Mouse (Mus musculus): ENCODE data around the gene Rtn4rl1. TPM values are rescaled to one million over a fixed set of nuclear protein-coding genes. Genes with fewer than 3 reads are reported as not detected.

The Rtn4rl1 gene
- polyA plus RNA-seq, 1 experiment from 2014 or later = 2.0 TPM

- Histone ChIP-seq H3K9ac (ENCODE audit: low read length) (no peak overlapping the region), H3K4me3 (ENCODE audit: low read depth, low read length) (no peak overlapping the region), H3K36me3 (ENCODE audit: control insufficient read depth, insufficient read depth, low read length) (no peaks in the 10 kb centered on the region), H3K27ac (ENCODE audit: low read depth) (no peak overlapping the region), H3K27me3 (replicated peaks; ENCODE audit: control insufficient read depth, insufficient read depth, low read length) (no peaks in the 10 kb centered on the region), H3K4me1 (replicated peaks; ENCODE audit: control insufficient read depth, insufficient read depth, low read length) (peaks cover 9% of the 10 kb centered on the region), H3K9me3 (ENCODE audit: control insufficient read depth, low read length) (no peaks in the 10 kb centered on the region), H3K4me2 (ENCODE audit: low read length) (no peak overlapping the region)
- DNase-seq (ENCODE audit: low spot score) (no peak), ATAC-seq (replicated peaks; ENCODE audit: low FRiP score, low TSS enrichment, low read depth) (no peak)
- WGBS = 82% methylated on average over 4 of the region's 4 CpGs
These were observed 57.5 kb downstream of the Rtn4rl1 start for GRCm38 (mm10) chr11:75251006-75251512.

GRCm38 (mm10) chr11:75251557-75252070 lies 58.0 kb downstream of the Rtn4rl1 start:
- no peak for ATAC-seq (replicated peaks; ENCODE audit: low FRiP score, low TSS enrichment, low read depth)
- no peak overlapping the region for H3K4me2 ChIP-seq (ENCODE audit: low read length)
- no peak overlapping the region for H3K4me3 ChIP-seq (ENCODE audit: low read depth, low read length)
- WGBS = 61% methylated on average over 7 of the region's 7 CpGs
- no peak for DNase-seq (ENCODE audit: low spot score)
- H3K9ac ChIP-seq (ENCODE audit: low read length) = no peak overlapping the region
- no peaks in the 10 kb centered on the region for H3K9me3 ChIP-seq (ENCODE audit: control insufficient read depth, low read length)
- no peak overlapping the region for H3K27ac ChIP-seq (ENCODE audit: low read depth)
- peaks cover 9% of the 10 kb centered on the region for H3K4me1 ChIP-seq (replicated peaks; ENCODE audit: control insufficient read depth, insufficient read depth, low read length)
- no peaks in the 10 kb centered on the region for H3K36me3 ChIP-seq (ENCODE audit: control insufficient read depth, insufficient read depth, low read length)
- H3K27me3 ChIP-seq (replicated peaks; ENCODE audit: control insufficient read depth, insufficient read depth, low read length) = no peaks in the 10 kb centered on the region

DNA sequence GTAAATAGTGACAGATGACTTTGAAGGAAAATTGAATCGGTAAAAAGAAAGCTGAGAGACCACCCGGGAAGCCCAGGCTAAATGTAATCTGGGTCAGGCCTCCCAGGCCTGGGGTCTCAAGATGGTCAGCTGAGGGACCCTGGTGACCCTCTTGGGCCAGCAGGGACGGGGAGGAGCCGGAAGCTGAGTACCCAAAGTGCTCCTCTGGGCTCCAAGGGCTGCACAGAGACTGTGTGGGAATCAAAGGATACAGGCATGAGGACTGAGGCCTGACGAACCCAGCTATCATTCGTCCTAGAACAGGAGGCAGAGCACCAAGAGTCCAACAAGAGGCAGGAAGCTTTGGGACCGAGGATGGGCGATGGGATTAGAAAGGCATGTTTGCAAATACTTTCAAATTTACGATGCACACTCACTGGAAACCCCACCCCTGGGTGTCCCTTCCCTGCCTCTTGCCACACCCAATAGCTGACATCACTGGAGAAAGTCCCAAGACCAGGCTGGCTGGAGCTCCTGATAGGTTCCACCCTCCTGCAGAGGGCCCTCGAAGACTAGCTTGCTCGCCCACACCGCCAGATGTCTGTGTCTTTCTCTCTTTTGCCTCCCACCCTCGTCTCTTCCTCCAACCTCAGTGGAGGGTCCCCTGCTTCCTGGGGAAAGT lies 60.8 kb downstream of the Rtn4rl1 start:
- Histone ChIP-seq H3K4me1 (replicated peaks; ENCODE audit: control insufficient read depth, insufficient read depth, low read length) (peaks cover 9% of the 10 kb centered on the region), H3K9me3 (ENCODE audit: control insufficient read depth, low read length) (no peaks in the 10 kb centered on the region), H3K4me2 (ENCODE audit: low read length) (no peak overlapping the region), H3K9ac (ENCODE audit: low read length) (no peak overlapping the region), H3K4me3 (ENCODE audit: low read depth, low read length) (no peak overlapping the region), H3K27me3 (replicated peaks; ENCODE audit: control insufficient read depth, insufficient read depth, low read length) (no peaks in the 10 kb centered on the region), H3K36me3 (ENCODE audit: control insufficient read depth, insufficient read depth, low read length) (no peaks in the 10 kb centered on the region), H3K27ac (ENCODE audit: low read depth) (no peak overlapping the region)
- 50% methylated on average over 13 of the region's 13 CpGs for WGBS
- ATAC-seq (replicated peaks; ENCODE audit: low FRiP score, low TSS enrichment, low read depth) = 0 out of 2 replicates have a peak, but pooled peaks have one; percentile 23
- DNase-seq (ENCODE audit: low spot score) = no peak

GRCm38 (mm10) chr11:75255330-75255729 lies 61.7 kb downstream of the Rtn4rl1 start:
- H3K9me3 ChIP-seq (ENCODE audit: control insufficient read depth, low read length) = no peaks in the 10 kb centered on the region
- no peak overlapping the region for H3K4me2 ChIP-seq (ENCODE audit: low read length)
- H3K4me3 ChIP-seq (ENCODE audit: low read depth, low read length) = no peak overlapping the region
- H3K36me3 ChIP-seq (ENCODE audit: control insufficient read depth, insufficient read depth, low read length) = no peaks in the 10 kb centered on the region
- H3K4me1 ChIP-seq (replicated peaks; ENCODE audit: control insufficient read depth, insufficient read depth, low read length) = peaks cover 9% of the 10 kb centered on the region
- ATAC-seq (replicated peaks; ENCODE audit: low FRiP score, low TSS enrichment, low read depth) (no peak), DNase-seq (ENCODE audit: low spot score) (no peak)
- H3K27ac ChIP-seq (ENCODE audit: low read depth) = no peak overlapping the region
- no peaks in the 10 kb centered on the region for H3K27me3 ChIP-seq (replicated peaks; ENCODE audit: control insufficient read depth, insufficient read depth, low read length)
- 75% methylated on average over 5 of the region's 5 CpGs for WGBS
- no peak overlapping the region for H3K9ac ChIP-seq (ENCODE audit: low read length)

DNA sequence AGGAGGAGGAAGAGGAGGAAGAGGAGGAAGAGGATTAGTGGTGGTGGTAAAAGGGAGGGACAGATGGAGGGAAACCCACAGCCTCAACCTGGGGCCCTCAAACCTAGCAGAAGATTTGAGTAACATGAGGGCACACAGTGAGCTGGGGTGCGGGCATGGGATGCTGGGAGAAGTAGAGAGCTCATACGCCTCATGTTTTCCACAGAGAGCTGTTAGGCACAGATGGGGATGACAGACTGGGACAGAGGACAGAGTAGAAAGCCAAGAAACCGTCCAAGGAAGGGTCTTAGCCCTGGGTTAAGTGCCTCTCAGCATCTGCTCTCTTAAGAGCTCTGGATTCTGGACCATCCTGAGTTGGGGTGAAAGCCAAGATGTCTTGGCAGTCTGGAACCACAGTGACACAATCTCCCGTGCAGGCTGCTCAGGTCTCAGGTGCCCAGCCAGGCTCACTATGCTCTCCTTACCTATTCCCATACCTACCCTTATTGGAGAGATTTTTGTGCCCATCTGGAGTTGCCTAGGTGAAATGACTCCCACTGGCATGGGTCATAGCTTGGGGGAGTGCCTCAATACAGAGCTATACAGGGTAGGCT lies 63.6 kb downstream of the Rtn4rl1 start:
- Histone ChIP-seq H3K27ac (ENCODE audit: low read depth) (no peak overlapping the region), H3K9me3 (ENCODE audit: control insufficient read depth, low read length) (no peaks in the 10 kb centered on the region), H3K36me3 (ENCODE audit: control insufficient read depth, insufficient read depth, low read length) (no peaks in the 10 kb centered on the region), H3K27me3 (replicated peaks; ENCODE audit: control insufficient read depth, insufficient read depth, low read length) (no peaks in the 10 kb centered on the region), H3K4me2 (ENCODE audit: low read length) (no peak overlapping the region), H3K9ac (ENCODE audit: low read length) (no peak overlapping the region), H3K4me3 (ENCODE audit: low read depth, low read length) (no peak overlapping the region), H3K4me1 (replicated peaks; ENCODE audit: control insufficient read depth, insufficient read depth, low read length) (peaks cover 15% of the 10 kb centered on the region)
- ATAC-seq (replicated peaks; ENCODE audit: low FRiP score, low TSS enrichment, low read depth) (no peak), DNase-seq (ENCODE audit: low spot score) (no peak)
- WGBS = 76% methylated on average over 4 of the region's 4 CpGs

- no peak for DNase-seq (ENCODE audit: low spot score)
- no peak overlapping the region for H3K9ac ChIP-seq (ENCODE audit: low read length)
- H3K36me3 ChIP-seq (ENCODE audit: control insufficient read depth, insufficient read depth, low read length) = no peaks in the 10 kb centered on the region
- WGBS = 64% methylated on average over 6 of the region's 6 CpGs
- H3K4me1 ChIP-seq (replicated peaks; ENCODE audit: control insufficient read depth, insufficient read depth, low read length) = peaks cover 29% of the 10 kb centered on the region
- H3K27me3 ChIP-seq (replicated peaks; ENCODE audit: control insufficient read depth, insufficient read depth, low read length) = no peaks in the 10 kb centered on the region
- no peaks in the 10 kb centered on the region for H3K9me3 ChIP-seq (ENCODE audit: control insufficient read depth, low read length)
- no peak overlapping the region for H3K4me3 ChIP-seq (ENCODE audit: low read depth, low read length)
- no peak overlapping the region for H3K4me2 ChIP-seq (ENCODE audit: low read length)
- ATAC-seq (replicated peaks; ENCODE audit: low FRiP score, low TSS enrichment, low read depth) = no peak
- no peak overlapping the region for H3K27ac ChIP-seq (ENCODE audit: low read depth)
These were observed 65.8 kb downstream of the Rtn4rl1 start for GRCm38 (mm10) chr11:75259416-75259815.

- H3K9ac ChIP-seq (ENCODE audit: low read length) = no peak overlapping the region
- H3K36me3 ChIP-seq (ENCODE audit: control insufficient read depth, insufficient read depth, low read length) = no peaks in the 10 kb centered on the region
- no peak overlapping the region for H3K27ac ChIP-seq (ENCODE audit: low read depth)
- H3K4me2 ChIP-seq (ENCODE audit: low read length) = no peak overlapping the region
- no peaks in the 10 kb centered on the region for H3K27me3 ChIP-seq (replicated peaks; ENCODE audit: control insufficient read depth, insufficient read depth, low read length)
- peaks cover 23% of the 10 kb centered on the region for H3K4me1 ChIP-seq (replicated peaks; ENCODE audit: control insufficient read depth, insufficient read depth, low read length)
- ATAC-seq (replicated peaks; ENCODE audit: low FRiP score, low TSS enrichment, low read depth) = no peak
- 64% methylated on average over 10 of the region's 10 CpGs for WGBS
- no peak overlapping the region for H3K4me3 ChIP-seq (ENCODE audit: low read depth, low read length)
- no peak for DNase-seq (ENCODE audit: low spot score)
- H3K9me3 ChIP-seq (ENCODE audit: control insufficient read depth, low read length) = no peaks in the 10 kb centered on the region
These were observed 66.5 kb downstream of the Rtn4rl1 start for GRCm38 (mm10) chr11:75259996-75260561.

- H3K36me3 ChIP-seq (ENCODE audit: control insufficient read depth, insufficient read depth, low read length) = no peaks in the 10 kb centered on the region
- no peak overlapping the region for H3K4me3 ChIP-seq (ENCODE audit: low read depth, low read length)
- H3K27me3 ChIP-seq (replicated peaks; ENCODE audit: control insufficient read depth, insufficient read depth, low read length) = no peaks in the 10 kb centered on the region
- DNase-seq (ENCODE audit: low spot score) (no peak), ATAC-seq (replicated peaks; ENCODE audit: low FRiP score, low TSS enrichment, low read depth) (no peak)
- no peaks in the 10 kb centered on the region for H3K9me3 ChIP-seq (ENCODE audit: control insufficient read depth, low read length)
- 84% methylated on average over 2 of the region's 2 CpGs for WGBS
- H3K4me2 ChIP-seq (ENCODE audit: low read length) = no peak overlapping the region
- H3K4me1 ChIP-seq (replicated peaks; ENCODE audit: control insufficient read depth, insufficient read depth, low read length) = peaks cover 23% of the 10 kb centered on the region
- no peak overlapping the region for H3K9ac ChIP-seq (ENCODE audit: low read length)
- no peak overlapping the region for H3K27ac ChIP-seq (ENCODE audit: low read depth)
These were observed 67.4 kb downstream of the Rtn4rl1 start for GRCm38 (mm10) chr11:75261016-75261415.
